Mouse (Mus musculus) adrenal gland, adult 8-10 months (tissue): Measurements from ENCODE around the gene Dpep3. TPM values are rescaled to one million over a fixed set of nuclear protein-coding genes. Genes with fewer than 3 reads are reported as not detected.
"Not testable (repeated sequence)": the region's sequence is repeated elsewhere in the genome, so short reads cannot be mapped to it uniquely, and the experiment has no call there.

Source experiments
- DNase-seq: peaks from one replicate; pipeline ENCODE4 v3.0.0; 2022
- total RNA-seq, 4 experiments: library from RNA; stranded (reverse); gene quantifications; 2 replicates each; pipeline ENCODE4 v1.2.4; 2022

Gene Dpep3
- not detected for total RNA-seq

- no peak for DNase-seq
Observed at GRCm38 (mm10) chr8:105979325-105979724, at the start of gene Dpep3. Gene Dpep3 (minus strand): TSS chr8:105979429.

GRCm38 (mm10) chr8:106022483-106022882 is 43.3 kb upstream of the Dpep3 start:
- peak; percentile 49 for DNase-seq

DNA sequence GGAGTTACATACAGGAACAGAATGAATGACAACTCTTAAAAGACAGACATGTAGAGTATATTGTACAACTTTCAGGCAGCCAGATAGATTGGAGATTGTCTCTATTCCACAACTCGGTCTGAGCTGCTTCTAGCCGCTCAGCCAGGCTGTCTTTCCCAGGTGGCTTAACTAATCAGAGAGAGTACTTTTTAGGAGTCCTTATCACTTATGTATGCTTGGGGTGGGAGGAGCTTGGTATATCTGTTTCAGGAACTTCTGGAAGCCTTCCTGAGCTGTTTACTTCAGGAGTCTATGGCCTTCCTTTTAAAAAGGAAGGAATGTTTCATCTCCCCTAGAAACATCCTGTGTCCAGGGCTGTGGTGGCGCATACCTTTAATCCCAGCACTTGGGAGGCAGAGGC is 38.8 kb upstream of the Dpep3 start:
- DNase-seq = no peak

GRCm38 (mm10) chr8:106017130-106017529 is 37.9 kb upstream of the Dpep3 start:
- DNase-seq = no peak

GRCm38 (mm10) chr8:106016284-106016683 is 37.1 kb upstream of the Dpep3 start:
- no peak for DNase-seq

- not testable (repeated sequence) for DNase-seq
Observed at GRCm38 (mm10) chr8:106012203-106012602, 33.0 kb upstream of the Dpep3 start.

GRCm38 (mm10) chr8:106011643-106011986 is 32.4 kb upstream of the Dpep3 start, which contains the start of gene Ddx28:
Gene Ddx28 (minus strand): TSS chr8:106011882.
- no peak for DNase-seq

DNA sequence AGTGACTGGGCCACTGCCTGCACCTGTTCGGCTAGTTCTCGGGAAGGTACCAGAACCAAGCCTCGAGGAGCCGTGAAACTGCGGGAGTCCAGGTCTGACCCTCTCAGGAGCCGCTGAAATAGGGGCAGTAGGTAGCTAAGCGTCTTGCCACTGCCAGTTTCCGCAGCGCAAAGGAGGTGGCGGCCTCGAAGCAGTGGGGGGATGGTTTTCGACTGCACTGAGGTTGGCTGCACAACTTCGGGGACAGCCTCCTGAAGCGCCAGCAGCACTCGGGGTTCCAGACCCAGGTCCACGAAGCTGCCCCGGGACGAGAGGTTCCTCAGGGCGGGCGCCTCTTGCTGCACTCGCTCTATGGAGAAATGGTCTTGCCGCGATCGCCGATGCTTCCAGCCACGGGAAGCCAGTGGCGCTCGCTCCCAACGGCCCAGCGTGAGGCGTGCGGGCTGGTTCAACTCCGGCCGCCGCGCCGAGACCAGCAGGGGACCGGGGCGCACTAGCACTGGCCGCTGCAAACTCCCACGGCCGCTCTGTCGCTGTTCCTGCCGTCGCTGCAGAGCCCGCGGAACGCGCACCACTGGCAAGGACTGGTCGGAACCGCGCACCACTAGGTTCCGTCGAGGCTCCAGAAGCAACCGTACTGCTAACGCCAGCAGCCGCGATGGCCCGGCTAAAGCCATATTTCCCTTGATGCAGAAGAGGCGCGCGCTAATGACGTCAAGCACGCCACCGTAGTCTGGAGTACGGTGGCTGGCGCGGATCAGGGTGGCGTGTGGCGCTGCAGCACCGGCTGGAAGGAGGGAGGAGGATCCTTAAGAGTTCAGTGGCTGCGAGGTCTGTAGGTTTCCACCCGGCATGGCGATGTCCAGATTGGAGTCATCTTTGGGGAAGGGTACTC is 31.8 kb upstream of the Dpep3 start:
- peak; percentile 90 for DNase-seq

DNA sequence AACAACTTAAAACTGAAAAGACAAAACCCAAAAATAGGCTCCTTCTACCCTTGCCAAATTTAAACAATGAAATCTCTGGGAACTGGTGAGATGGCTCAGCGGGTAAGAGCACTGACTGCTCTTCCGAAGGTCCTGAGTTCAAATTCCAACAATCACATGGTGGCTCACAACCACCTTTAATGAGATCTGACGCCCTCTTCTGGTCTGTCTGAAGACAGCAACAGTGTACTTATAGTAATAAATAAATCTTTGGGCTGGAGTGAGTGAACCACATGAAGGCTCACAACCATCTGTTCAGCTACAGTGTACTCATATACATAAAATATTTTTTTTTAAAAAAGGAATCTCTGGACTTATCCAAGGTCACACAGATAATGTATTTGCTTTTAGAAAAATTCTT is 28.7 kb upstream of the Dpep3 start:
- DNase-seq = not testable (repeated sequence)

DNA sequence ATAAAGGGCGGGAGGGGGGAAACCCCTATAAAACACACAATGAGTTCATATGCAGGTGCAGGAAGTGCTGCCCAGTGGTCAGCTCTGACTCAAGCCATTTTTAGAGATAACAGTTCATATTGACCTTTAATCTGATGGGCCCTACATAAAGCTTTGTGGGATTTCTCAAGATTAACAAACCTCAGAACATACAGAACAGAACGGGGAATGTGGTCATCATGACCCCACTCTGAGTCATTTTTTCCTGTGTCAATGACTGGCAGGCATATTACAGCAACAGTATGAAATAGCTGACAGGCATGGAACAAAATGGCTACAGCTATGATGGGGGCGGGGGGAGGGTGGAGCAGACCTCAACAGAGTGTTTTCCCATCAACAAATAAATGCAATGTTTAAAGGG is 27.9 kb upstream of the Dpep3 start:
- no peak for DNase-seq

GRCm38 (mm10) chr8:106006413-106006812 is 27.2 kb upstream of the Dpep3 start:
- DNase-seq = no peak

GRCm38 (mm10) chr8:106005875-106006274 is 26.6 kb upstream of the Dpep3 start, which contains the start of gene Dpep2nb:
Gene Dpep2nb (minus strand): TSS chr8:106005975.
- DNase-seq = no peak

DNA sequence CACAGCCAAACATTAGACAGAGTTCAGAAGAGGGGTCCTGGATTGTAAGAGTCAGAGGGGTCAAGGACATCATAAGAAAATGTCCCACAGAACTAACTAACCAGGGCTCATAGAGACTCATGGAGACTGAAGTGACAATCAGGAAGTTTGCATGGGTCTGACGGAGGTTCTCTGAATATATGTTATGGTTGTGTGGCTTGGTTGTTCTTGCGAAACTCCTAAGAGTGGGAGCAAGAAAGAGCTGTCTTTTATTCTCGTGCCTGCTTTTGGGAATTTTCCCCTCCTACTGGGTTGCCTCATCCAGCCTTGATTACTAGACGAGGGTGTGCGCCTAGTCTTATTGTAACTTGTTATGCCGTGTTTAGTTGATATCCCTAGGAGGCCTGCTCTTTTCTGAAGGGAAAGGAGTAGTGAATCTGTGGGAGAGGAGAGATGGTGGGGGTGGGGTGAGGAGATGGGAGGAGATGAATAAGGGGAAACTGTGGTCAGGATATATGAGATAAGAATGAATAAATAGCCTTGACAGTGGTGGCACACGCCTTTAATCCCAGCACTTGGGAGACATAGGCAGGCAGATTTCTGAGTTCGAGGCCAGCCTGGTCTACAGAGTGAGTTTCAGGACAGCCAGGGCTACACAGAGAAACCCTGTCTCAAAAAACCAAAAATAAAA is 25.4 kb upstream of the Dpep3 start:
- DNase-seq = no peak

DNA sequence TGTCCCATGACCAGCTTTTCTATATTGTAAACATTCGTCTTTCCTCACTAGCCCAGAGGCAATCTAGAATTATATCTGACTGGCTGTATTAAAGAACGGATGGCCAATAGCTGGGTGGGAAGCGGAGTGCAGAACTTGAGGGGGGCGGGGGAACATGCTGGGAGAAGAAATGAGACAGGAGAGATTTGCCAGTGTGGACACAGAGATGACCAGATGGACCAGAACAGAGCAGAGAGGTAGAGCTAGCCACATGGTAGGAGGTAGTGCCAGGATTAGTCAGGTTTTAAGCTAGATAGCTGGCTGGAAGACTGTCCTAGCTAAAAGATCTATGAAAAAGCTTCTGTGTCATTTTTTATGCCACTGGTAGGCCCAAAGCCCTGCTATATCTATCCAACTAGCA is 22.7 kb upstream of the Dpep3 start:
- DNase-seq = no peak

- DNase-seq = no peak
Observed at GRCm38 (mm10) chr8:105998971-105999370, 19.7 kb upstream of the Dpep3 start.

GRCm38 (mm10) chr8:105996359-105996758 is 17.1 kb upstream of the Dpep3 start:
- no peak for DNase-seq

GRCm38 (mm10) chr8:105993226-105993625 is 14.0 kb upstream of the Dpep3 start:
- no peak for DNase-seq

DNA sequence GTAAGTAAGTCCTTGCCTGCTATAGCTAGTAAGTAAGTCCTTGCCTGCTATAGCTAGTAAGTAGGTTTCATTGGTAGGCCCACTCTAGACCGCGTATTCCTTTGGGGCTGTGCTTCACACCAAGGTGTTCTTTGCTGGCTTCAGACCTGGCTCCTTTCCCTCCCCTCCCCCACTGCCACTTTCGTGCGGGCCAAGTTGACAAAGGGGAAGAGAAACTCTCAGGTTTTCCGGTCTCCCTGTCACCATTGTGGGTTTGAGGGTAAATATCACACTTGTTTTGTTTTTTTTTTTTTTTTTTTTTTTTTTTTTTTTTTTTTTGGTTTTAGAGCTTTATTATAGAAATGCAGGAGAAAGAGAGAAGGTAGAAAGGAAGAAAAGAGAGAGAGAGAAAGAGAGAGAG is 13.3 kb upstream of the Dpep3 start:
- DNase-seq = no peak

- no peak for DNase-seq
Observed at GRCm38 (mm10) chr8:105991546-105991945, 12.3 kb upstream of the Dpep3 start.

- DNase-seq = peak; percentile 66
Observed at GRCm38 (mm10) chr8:105990856-105991387, 11.7 kb upstream of the Dpep3 start, which contains the start of gene Dus2. Gene Dus2 (plus strand): TSS chr8:105991337.

GRCm38 (mm10) chr8:105988546-105988945 is 9.3 kb upstream of the Dpep3 start:
- DNase-seq = no peak

- not testable (repeated sequence) for DNase-seq
Observed at GRCm38 (mm10) chr8:105983406-105983805, 4.2 kb upstream of the Dpep3 start.

DNA sequence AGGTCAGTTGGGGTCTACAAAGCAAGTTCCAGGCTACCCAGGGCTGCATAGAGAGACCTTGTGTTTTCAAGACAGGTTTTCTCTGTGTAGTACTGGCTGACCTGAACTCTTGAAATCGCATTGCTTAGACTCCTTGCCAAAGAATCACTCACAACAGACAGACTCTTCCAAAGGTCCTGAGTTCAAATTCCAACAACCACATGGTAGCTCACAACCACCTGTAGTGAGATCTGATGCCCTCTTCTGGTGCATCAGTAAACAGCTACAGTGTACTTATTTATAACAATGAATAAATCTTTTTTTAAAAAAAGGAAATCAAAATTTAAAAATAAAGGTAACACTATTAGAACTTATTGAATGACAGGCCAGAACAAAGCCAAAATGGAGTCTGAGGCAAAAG is 1.9 kb upstream of the Dpep3 start:
- DNase-seq = no peak
